Mouse (Mus musculus): ENCODE results near the gene Gm10570. TPM values are rescaled to one million over a fixed set of nuclear protein-coding genes. Genes with fewer than 3 reads are reported as not detected.

Gm10570 gene
- polyA plus RNA-seq, 1 experiment from 2014 or later = not detected

- peak; percentile 14; the same call in 1 of the 2 replicates for TF ChIP-seq CTCF (IDR thresholded peaks at IDR 0.05; ENCODE audit: low read depth)
- Histone ChIP-seq H3K4me3 (ENCODE audit: low read depth, low read length) (no peak overlapping the region), H3K27ac (ENCODE audit: low read depth, low read length) (no peak overlapping the region), H3K4me1 (replicated peaks; ENCODE audit: control insufficient read depth, insufficient read depth, low read length) (no peaks in the 10 kb centered on the region), H3K4me2 (replicated peaks; ENCODE audit: low read depth) (no peak overlapping the region), H3K27me3 (replicated peaks; ENCODE audit: control insufficient read depth, insufficient read depth, low read length) (no peaks in the 10 kb centered on the region), H3K9me3 (ENCODE audit: control insufficient read depth) (no peaks in the 10 kb centered on the region), H3K9ac (ENCODE audit: low read depth, low read length) (no peak overlapping the region), H3K36me3 (ENCODE audit: control insufficient read depth, insufficient read depth) (peaks cover 67% of the 10 kb centered on the region)
- no peak for ATAC-seq
- 74% methylated on average over 7 of the region's 7 CpGs for WGBS
Observed at GRCm38 (mm10) chr4:130319564-130319963, 11.1 kb upstream of the Gm10570 start.

- Histone ChIP-seq H3K4me1 (replicated peaks; ENCODE audit: control insufficient read depth, insufficient read depth, low read length) (no peaks in the 10 kb centered on the region), H3K27me3 (replicated peaks; ENCODE audit: control insufficient read depth, insufficient read depth, low read length) (no peaks in the 10 kb centered on the region), H3K9ac (ENCODE audit: low read depth, low read length) (no peak overlapping the region), H3K4me2 (replicated peaks; ENCODE audit: low read depth) (no peak overlapping the region), H3K36me3 (ENCODE audit: control insufficient read depth, insufficient read depth) (peaks cover 59% of the 10 kb centered on the region), H3K4me3 (ENCODE audit: low read depth, low read length) (no peak overlapping the region), H3K9me3 (ENCODE audit: control insufficient read depth) (no peaks in the 10 kb centered on the region), H3K27ac (ENCODE audit: low read depth, low read length) (no peak overlapping the region)
- no peak for ATAC-seq
- WGBS = 70% methylated on average over 3 of the region's 3 CpGs
- TF ChIP-seq CTCF (IDR thresholded peaks at IDR 0.05; ENCODE audit: low read depth) = no peak
Observed at GRCm38 (mm10) chr4:130318122-130318521, 9.6 kb upstream of the Gm10570 start.

GRCm38 (mm10) chr4:130316691-130317090 lies 8.2 kb upstream of the Gm10570 start:
- peaks cover 47% of the 10 kb centered on the region for H3K36me3 ChIP-seq (ENCODE audit: control insufficient read depth, insufficient read depth)
- H3K27ac ChIP-seq (ENCODE audit: low read depth, low read length) = no peak overlapping the region
- H3K4me2 ChIP-seq (replicated peaks; ENCODE audit: low read depth) = no peak overlapping the region
- TF ChIP-seq CTCF (IDR thresholded peaks at IDR 0.05; ENCODE audit: low read depth) = no peak
- no peaks in the 10 kb centered on the region for H3K9me3 ChIP-seq (ENCODE audit: control insufficient read depth)
- ATAC-seq = no peak
- no peaks in the 10 kb centered on the region for H3K4me1 ChIP-seq (replicated peaks; ENCODE audit: control insufficient read depth, insufficient read depth, low read length)
- H3K27me3 ChIP-seq (replicated peaks; ENCODE audit: control insufficient read depth, insufficient read depth, low read length) = no peaks in the 10 kb centered on the region
- WGBS = 86% methylated on average over 10 of the region's 10 CpGs
- H3K4me3 ChIP-seq (ENCODE audit: low read depth, low read length) = no peak overlapping the region
- no peak overlapping the region for H3K9ac ChIP-seq (ENCODE audit: low read depth, low read length)

GRCm38 (mm10) chr4:130315771-130316527 lies 7.5 kb upstream of the Gm10570 start:
- WGBS = 69% methylated on average over 13 of the region's 13 CpGs
- Histone ChIP-seq H3K4me2 (replicated peaks; ENCODE audit: low read depth) (no peak overlapping the region), H3K4me1 (replicated peaks; ENCODE audit: control insufficient read depth, insufficient read depth, low read length) (no peaks in the 10 kb centered on the region), H3K36me3 (ENCODE audit: control insufficient read depth, insufficient read depth) (peaks cover 43% of the 10 kb centered on the region), H3K27ac (ENCODE audit: low read depth, low read length) (no peak overlapping the region), H3K9ac (ENCODE audit: low read depth, low read length) (no peak overlapping the region), H3K4me3 (ENCODE audit: low read depth, low read length) (no peak overlapping the region), H3K27me3 (replicated peaks; ENCODE audit: control insufficient read depth, insufficient read depth, low read length) (no peaks in the 10 kb centered on the region), H3K9me3 (ENCODE audit: control insufficient read depth) (no peaks in the 10 kb centered on the region)
- no peak for TF ChIP-seq CTCF (IDR thresholded peaks at IDR 0.05; ENCODE audit: low read depth)
- ATAC-seq = no peak

- no peaks in the 10 kb centered on the region for H3K4me1 ChIP-seq (replicated peaks; ENCODE audit: control insufficient read depth, insufficient read depth, low read length)
- 81% methylated on average over 4 of the region's 4 CpGs for WGBS
- ATAC-seq = no peak
- no peak overlapping the region for H3K27ac ChIP-seq (ENCODE audit: low read depth, low read length)
- H3K4me2 ChIP-seq (replicated peaks; ENCODE audit: low read depth) = no peak overlapping the region
- no peak for TF ChIP-seq CTCF (IDR thresholded peaks at IDR 0.05; ENCODE audit: low read depth)
- no peaks in the 10 kb centered on the region for H3K9me3 ChIP-seq (ENCODE audit: control insufficient read depth)
- H3K4me3 ChIP-seq (ENCODE audit: low read depth, low read length) = no peak overlapping the region
- H3K9ac ChIP-seq (ENCODE audit: low read depth, low read length) = no peak overlapping the region
- peaks cover 12% of the 10 kb centered on the region; the same call in 1 of the 2 replicates for H3K27me3 ChIP-seq (replicated peaks; ENCODE audit: control insufficient read depth, insufficient read depth, low read length)
- peaks cover 30% of the 10 kb centered on the region for H3K36me3 ChIP-seq (ENCODE audit: control insufficient read depth, insufficient read depth)
Observed at GRCm38 (mm10) chr4:130313552-130313951, 5.1 kb upstream of the Gm10570 start.

- no peaks in the 10 kb centered on the region for H3K9me3 ChIP-seq (ENCODE audit: control insufficient read depth)
- H3K27me3 ChIP-seq (replicated peaks; ENCODE audit: control insufficient read depth, insufficient read depth, low read length) = peaks cover 20% of the 10 kb centered on the region; the same call in 1 of the 2 replicates
- ATAC-seq = no peak
- no peak overlapping the region for H3K9ac ChIP-seq (ENCODE audit: low read depth, low read length)
- 78% methylated on average over 3 of the region's 3 CpGs for WGBS
- H3K4me1 ChIP-seq (replicated peaks; ENCODE audit: control insufficient read depth, insufficient read depth, low read length) = no peaks in the 10 kb centered on the region
- no peak overlapping the region for H3K27ac ChIP-seq (ENCODE audit: low read depth, low read length)
- no peak overlapping the region for H3K4me3 ChIP-seq (ENCODE audit: low read depth, low read length)
- TF ChIP-seq CTCF (IDR thresholded peaks at IDR 0.05; ENCODE audit: low read depth) = no peak
- H3K36me3 ChIP-seq (ENCODE audit: control insufficient read depth, insufficient read depth) = peaks cover 21% of the 10 kb centered on the region
- no peak overlapping the region for H3K4me2 ChIP-seq (replicated peaks; ENCODE audit: low read depth)
Observed at GRCm38 (mm10) chr4:130312526-130312925, 4.1 kb upstream of the Gm10570 start.

Measured in intestine, postnatal 0 days (tissue).